In the genomic region with DNA sequence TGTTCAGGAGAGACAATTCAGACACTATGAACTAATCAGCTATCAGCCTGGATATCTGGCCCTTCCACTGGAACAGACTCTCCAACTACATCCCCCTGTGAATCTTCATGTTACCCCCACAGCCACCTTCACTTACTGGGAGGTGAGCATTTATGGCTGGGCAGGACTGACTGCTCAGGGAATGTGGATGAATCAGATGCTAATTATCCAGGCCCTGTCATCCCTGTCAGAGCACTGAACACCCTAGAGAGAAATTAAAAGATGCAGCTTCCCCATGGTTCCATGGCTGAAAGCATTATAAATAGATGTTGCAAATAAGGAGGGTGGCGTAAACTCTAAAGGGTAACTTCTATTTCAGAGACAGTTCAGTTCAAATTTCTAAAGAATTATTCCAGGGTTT, we compare ENCODE assay signal across 29 mouse cellular contexts.
DNase-seq lines count a peak whose midpoint lies in the region; ATAC-seq lines count a peak whose summit lies in the region.
"Had no signal": no experiment of that assay in that cellular context is flagged by ENCODE, and none has a peak within 500 bp of the region (broad histone marks: within the 10 kb centered on the region; RNA-seq: fewer than 3 reads in every experiment).

No protein-coding gene starts in this region.

- H3K9me3 ChIP-seq in midbrain, embryonic 13.5 days = no peaks in the 10 kb centered on the region
- H3K9me3 ChIP-seq in midbrain, embryonic 10.5 days (replicated peaks) = no peaks in the 10 kb centered on the region
- H3K9me3 ChIP-seq in neural tube, embryonic 13.5 days = no peaks in the 10 kb centered on the region
- no peaks in the 10 kb centered on the region for H3K9me3 ChIP-seq in neural tube, embryonic 15.5 days (replicated peaks)
- H3K9me3 ChIP-seq in heart, embryonic 12.5 days (replicated peaks) = no peaks in the 10 kb centered on the region
- H3K9me3 ChIP-seq: embryonic facial prominence, embryonic 10.5 days; embryonic facial prominence, embryonic 13.5 days; forebrain, embryonic 13.5 days; G1E; heart, embryonic 13.5 days; intestine, embryonic 15.5 days had no signal

- H3K4me3 ChIP-seq in midbrain, embryonic 13.5 days (replicated peaks) = no peak overlapping the region
- H3K4me3 ChIP-seq in midbrain, embryonic 10.5 days = no peak overlapping the region
- no peak overlapping the region for H3K4me3 ChIP-seq in neural tube, embryonic 13.5 days
- no peak overlapping the region for H3K4me3 ChIP-seq in neural tube, embryonic 15.5 days (replicated peaks)
- H3K4me3 ChIP-seq in heart, embryonic 12.5 days = no peak overlapping the region
- H3K4me3 ChIP-seq: embryonic facial prominence, embryonic 10.5 days; embryonic facial prominence, embryonic 13.5 days; erythroblast, embryonic 14.5 days; forebrain, embryonic 13.5 days; heart, embryonic 13.5 days; intestine, embryonic 15.5 days had no signal

- no peaks in the 10 kb centered on the region for H3K36me3 ChIP-seq in midbrain, embryonic 13.5 days
- no peaks in the 10 kb centered on the region for H3K36me3 ChIP-seq in midbrain, embryonic 10.5 days
- no peaks in the 10 kb centered on the region for H3K36me3 ChIP-seq in neural tube, embryonic 13.5 days
- H3K36me3 ChIP-seq in neural tube, embryonic 15.5 days = no peaks in the 10 kb centered on the region
- H3K36me3 ChIP-seq in heart, embryonic 12.5 days = no peaks in the 10 kb centered on the region
- H3K36me3 ChIP-seq: embryonic facial prominence, embryonic 10.5 days; embryonic facial prominence, embryonic 13.5 days; G1E; heart, embryonic 13.5 days; intestine, embryonic 15.5 days had no signal

- peaks cover 7% of the 10 kb centered on the region; the same call in 1 of the 2 replicates for H3K4me1 ChIP-seq in midbrain, embryonic 13.5 days (replicated peaks)
- H3K4me1 ChIP-seq in midbrain, embryonic 10.5 days = no peaks in the 10 kb centered on the region
- H3K4me1 ChIP-seq in neural tube, embryonic 13.5 days (replicated peaks) = peaks cover 9% of the 10 kb centered on the region; the same call in 1 of the 2 replicates
- no peaks in the 10 kb centered on the region for H3K4me1 ChIP-seq in neural tube, embryonic 15.5 days
- H3K4me1 ChIP-seq in heart, embryonic 12.5 days (replicated peaks) = no peaks in the 10 kb centered on the region
- H3K4me1 ChIP-seq: embryonic facial prominence, embryonic 10.5 days; embryonic facial prominence, embryonic 13.5 days; forebrain, embryonic 13.5 days; heart, embryonic 13.5 days; intestine, embryonic 15.5 days had no signal

- WGBS in midbrain, embryonic 13.5 days = 63% methylated on average over 1 of the region's 1 CpGs
- 91% methylated on average over 1 of the region's 1 CpGs for WGBS in midbrain, embryonic 10.5 days
- 51% methylated on average over 1 of the region's 1 CpGs for WGBS in neural tube, embryonic 13.5 days
- 57% methylated on average over 1 of the region's 1 CpGs for WGBS in neural tube, embryonic 15.5 days
- WGBS in heart, embryonic 12.5 days = 91% methylated on average over 1 of the region's 1 CpGs

- ATAC-seq in frontal cortex, adult (ENCODE audit: low TSS enrichment) = peak; percentile 31; the same call in 1 of the 2 replicates
- ATAC-seq in midbrain, embryonic 13.5 days = peak; percentile 48; the same call in 1 of the 2 replicates
- ATAC-seq in neural tube, embryonic 13.5 days (ENCODE audit: low read depth) = no peak
- no peak for ATAC-seq in neural tube, embryonic 15.5 days (ENCODE audit: low FRiP score)
- ATAC-seq in heart, embryonic 12.5 days (ENCODE audit: insufficient number of reproducible peaks, low FRiP score) = no peak
- ATAC-seq: forebrain, embryonic 13.5 days; forebrain, postnatal 0 days; hindbrain, embryonic 16.5 days; intestine, embryonic 15.5 days; Patski had no signal

- DNase-seq in frontal cortex, adult 2 months (ENCODE audit: extremely low spot score in 1 of 2, low spot score in 1 of 2) = no peak
- DNase-seq in midbrain, embryonic 10.5 days (ENCODE audit: low spot score) = no peak
- DNase-seq: adrenal gland, postnatal 10 days; adrenal gland, postnatal 36 days; B cell, adult 2 months; cerebellum, adult 11 months; cerebellum, adult 2 months; cerebellum, adult 9-11 months; cerebellum, postnatal 25 days; forebrain, postnatal 0 days; gastrocnemius, postnatal 25 days; heart, adult 18-20 months; heart, postnatal 14 days; heart, postnatal 4 days had no signal

- no peaks in the 10 kb centered on the region for H3K27me3 ChIP-seq in midbrain, embryonic 13.5 days
- H3K27me3 ChIP-seq in midbrain, embryonic 10.5 days (ENCODE audit: low read depth, poor library complexity, severe bottlenecking) = no peaks in the 10 kb centered on the region
- H3K27me3 ChIP-seq in neural tube, embryonic 13.5 days = no peaks in the 10 kb centered on the region
- no peaks in the 10 kb centered on the region for H3K27me3 ChIP-seq in neural tube, embryonic 15.5 days (replicated peaks)
- no peaks in the 10 kb centered on the region for H3K27me3 ChIP-seq in heart, embryonic 12.5 days (replicated peaks)
- H3K27me3 ChIP-seq: CH12.LX; embryonic facial prominence, embryonic 13.5 days; forebrain, embryonic 13.5 days; heart, embryonic 13.5 days; intestine, embryonic 15.5 days had no signal

- H3K27ac ChIP-seq in midbrain, embryonic 13.5 days = peak overlapping the region; percentile 39; the same call in 1 of the 2 replicates
- no peak overlapping the region for H3K27ac ChIP-seq in midbrain, embryonic 10.5 days (replicated peaks)
- H3K27ac ChIP-seq in neural tube, embryonic 13.5 days (replicated peaks) = peak overlapping the region; percentile 24; the same call in 1 of the 2 replicates
- H3K27ac ChIP-seq in neural tube, embryonic 15.5 days (replicated peaks) = no peak overlapping the region
- no peak overlapping the region for H3K27ac ChIP-seq in heart, embryonic 12.5 days (ENCODE audit: poor library complexity, severe bottlenecking)
- H3K27ac ChIP-seq: embryonic facial prominence, embryonic 10.5 days; embryonic facial prominence, embryonic 13.5 days; forebrain, embryonic 13.5 days; heart, embryonic 13.5 days; intestine, embryonic 15.5 days had no signal

- H3K9ac ChIP-seq in midbrain, embryonic 13.5 days (replicated peaks) = no peak overlapping the region
- H3K9ac ChIP-seq in neural tube, embryonic 13.5 days = no peak overlapping the region
- H3K9ac ChIP-seq in neural tube, embryonic 15.5 days (replicated peaks) = no peak overlapping the region
- no peak overlapping the region for H3K9ac ChIP-seq in heart, embryonic 12.5 days
- H3K9ac ChIP-seq: embryonic facial prominence, embryonic 13.5 days; forebrain, embryonic 13.5 days; forebrain, postnatal 0 days; heart, embryonic 13.5 days; intestine, embryonic 15.5 days had no signal

- H3K4me2 ChIP-seq in midbrain, embryonic 13.5 days (replicated peaks) = no peak overlapping the region
- H3K4me2 ChIP-seq in neural tube, embryonic 13.5 days = no peak overlapping the region
- no peak overlapping the region for H3K4me2 ChIP-seq in neural tube, embryonic 15.5 days
- H3K4me2 ChIP-seq in heart, embryonic 12.5 days = no peak overlapping the region
- H3K4me2 ChIP-seq: embryonic facial prominence, embryonic 13.5 days; forebrain, embryonic 13.5 days; heart, embryonic 13.5 days; intestine, embryonic 15.5 days had no signal

Comparison
In these comparisons a context has a peak if more than half of its experiments do, and no peak if none do; other contexts are left out.
1. H3K27ac ChIP-seq: peak in midbrain, embryonic 13.5 days (single experiment) and neural tube, embryonic 13.5 days (single experiment); none in midbrain, embryonic 10.5 days (single experiment), neural tube, embryonic 15.5 days (single experiment) and heart, embryonic 12.5 days (single experiment).
2. ATAC-seq: peak in frontal cortex, adult (single experiment) and midbrain, embryonic 13.5 days (single experiment); none in neural tube, embryonic 13.5 days (single experiment), neural tube, embryonic 15.5 days (single experiment) and heart, embryonic 12.5 days (single experiment).